Mouse (Mus musculus): Measurements from ENCODE around the gene Erc2.

DNA sequence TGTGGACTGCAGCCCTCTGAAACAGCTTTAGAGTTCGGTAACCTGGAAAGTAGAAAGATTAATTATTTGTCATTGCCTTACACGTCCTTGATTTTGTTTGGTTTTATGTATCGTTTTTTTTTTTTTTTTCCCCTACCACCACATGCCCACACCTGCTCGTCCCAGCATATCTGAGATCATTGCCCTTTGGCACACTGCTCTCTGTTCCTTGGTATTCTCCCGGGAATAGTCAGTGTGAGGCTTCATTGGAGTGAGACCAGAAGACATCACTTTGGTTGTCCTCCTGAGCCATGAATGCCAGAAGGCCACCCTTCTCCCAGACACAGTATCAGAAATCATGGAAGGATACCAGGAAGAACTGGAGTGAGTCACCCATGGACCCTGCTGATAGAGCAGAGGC lies 681.9 kb downstream of the Erc2 start:
- no peak for TF ChIP-seq EP300 (IDR thresholded peaks at IDR 0.05; ENCODE audit: low read depth)
- TF ChIP-seq CTCF (IDR thresholded peaks at IDR 0.05; ENCODE audit: low read depth) = no peak
